Mouse (Mus musculus): ENCODE results near the gene Dpp4. TPM values are rescaled to one million over a fixed set of nuclear protein-coding genes. Genes with fewer than 3 reads are reported as not detected.

The Dpp4 gene
- polyA plus RNA-seq, 1 experiment from 2014 or later: 0.35 TPM

- Histone ChIP-seq H3K9me3 (no peaks in the 10 kb centered on the region), H3K4me3 (no peak overlapping the region), H3K27ac (no peak overlapping the region), H3K4me1 (replicated peaks) (no peaks in the 10 kb centered on the region), H3K36me3 (no peaks in the 10 kb centered on the region), H3K27me3 (ENCODE audit: insufficient read depth, poor library complexity, severe bottlenecking) (no peaks in the 10 kb centered on the region)
- WGBS: 93% methylated on average over 2 of the region's 2 CpGs
- DNase-seq (ENCODE audit: low spot score): no peak
Measured at GRCm38 (mm10) chr2:62301716-62302115, 110.3 kb downstream of the Dpp4 start.

GRCm38 (mm10) chr2:62293846-62294245 lies 118.2 kb downstream of the Dpp4 start:
- Histone ChIP-seq H3K27ac (no peak overlapping the region), H3K27me3 (ENCODE audit: insufficient read depth, poor library complexity, severe bottlenecking) (no peaks in the 10 kb centered on the region), H3K4me1 (replicated peaks) (no peaks in the 10 kb centered on the region), H3K36me3 (no peaks in the 10 kb centered on the region), H3K4me3 (no peak overlapping the region), H3K9me3 (no peaks in the 10 kb centered on the region)
- no peak for DNase-seq (ENCODE audit: low spot score)
- WGBS: 57% methylated on average over 2 of the region's 2 CpGs

GRCm38 (mm10) chr2:62287532-62287931 lies 124.5 kb downstream of the Dpp4 start:
- WGBS: 76% methylated on average over 4 of the region's 4 CpGs
- DNase-seq (ENCODE audit: low spot score): no peak
- Histone ChIP-seq H3K36me3 (no peaks in the 10 kb centered on the region), H3K27ac (no peak overlapping the region), H3K4me3 (no peak overlapping the region), H3K27me3 (ENCODE audit: insufficient read depth, poor library complexity, severe bottlenecking) (no peaks in the 10 kb centered on the region), H3K4me1 (replicated peaks) (no peaks in the 10 kb centered on the region), H3K9me3 (no peaks in the 10 kb centered on the region)

GRCm38 (mm10) chr2:62285847-62286246 lies 126.2 kb downstream of the Dpp4 start:
- Histone ChIP-seq H3K27ac (no peak overlapping the region), H3K4me1 (replicated peaks) (no peaks in the 10 kb centered on the region), H3K9me3 (no peaks in the 10 kb centered on the region), H3K36me3 (no peaks in the 10 kb centered on the region), H3K4me3 (no peak overlapping the region), H3K27me3 (ENCODE audit: insufficient read depth, poor library complexity, severe bottlenecking) (no peaks in the 10 kb centered on the region)
- DNase-seq (ENCODE audit: low spot score): no peak
- 3% methylated on average over 2 of the region's 2 CpGs for WGBS

GRCm38 (mm10) chr2:62285026-62285425 lies 127.0 kb downstream of the Dpp4 start:
- Histone ChIP-seq H3K27ac (no peak overlapping the region), H3K4me1 (replicated peaks) (no peaks in the 10 kb centered on the region), H3K4me3 (no peak overlapping the region), H3K27me3 (ENCODE audit: insufficient read depth, poor library complexity, severe bottlenecking) (no peaks in the 10 kb centered on the region), H3K9me3 (no peaks in the 10 kb centered on the region), H3K36me3 (no peaks in the 10 kb centered on the region)
- no peak for DNase-seq (ENCODE audit: low spot score)
- WGBS: 87% methylated on average over 2 of the region's 2 CpGs

Other genes starting within 250 kb of the Dpp4 start
- gene Gcg, start 71.4 kb upstream of the Dpp4 start, polyA plus RNA-seq (2016; fragmentation: Nextera tagmentation; extraction: Ambion mirVana): not detected in 2 replicates
- 3.0 and 3.1 TPM in 2 replicates for gene Fap, start 161.8 kb upstream of the Dpp4 start, polyA plus RNA-seq (2016; fragmentation: Nextera tagmentation; extraction: Ambion mirVana)
- 0.61 and 0.90 TPM in 2 replicates for gene Ifih1, start 234.0 kb upstream of the Dpp4 start, polyA plus RNA-seq (2016; fragmentation: Nextera tagmentation; extraction: Ambion mirVana)